Mouse (Mus musculus): ENCODE results near the gene Fbxl15.

- TF ChIP-seq EP300 (IDR thresholded peaks at IDR 0.05; ENCODE audit: low read depth) (no peak), CTCF (IDR thresholded peaks at IDR 0.05; ENCODE audit: low read depth) (no peak)
Measured at GRCm38 (mm10) chr19:46356701-46357138, 28.7 kb downstream of the Fbxl15 start.

Data from heart, postnatal 0 days (tissue).